Mouse (Mus musculus) MEL (cell line): ENCODE data around the gene Agap2.

Source experiments
- CTCF ChIP-seq, 3 experiments: IDR thresholded peaks in 2 of 3; conservative IDR thresholded peaks in 1 of 3; 2 replicates each; pipeline ENCODE4 v1.5.1; 2011 to 2012; ENCODE audit warnings: low read length in 3 of 3, low read depth in 2 of 3, mild to moderate bottlenecking in 2 of 3, improper control_type of control experiment in 1 of 3, inconsistent platforms in 1 of 3, mixed read lengths in 1 of 3, moderate library complexity in 1 of 3; ENCODE audit not compliant: control insufficient read depth in 1 of 3, insufficient read depth in 1 of 3, poor library complexity in 1 of 3, severe bottlenecking in 1 of 3
- ELF1 ChIP-seq: IDR thresholded peaks from 2 replicates; pipeline ENCODE4 v1.6.1; 2014; ENCODE audit warnings: low read depth, mild to moderate bottlenecking, inconsistent platforms, low read length, improper control_type of control experiment, moderate library complexity
- GATA1 ChIP-seq: IDR thresholded peaks from 2 replicates; pipeline ENCODE4 v1.6.1; 2011; ENCODE audit warnings: low read depth, low read length, improper control_type of control experiment
- POLR2A ChIP-seq, 2 experiments: IDR thresholded peaks; 2 replicates each; pipeline ENCODE4 v1.6.1; 2011 to 2012; ENCODE audit warnings: low read length in 2 of 2, mild to moderate bottlenecking in 2 of 2, control low read depth in 1 of 2, improper control_type of control experiment in 1 of 2, low read depth in 1 of 2, moderate library complexity in 1 of 2; ENCODE audit not compliant: control insufficient read depth in 1 of 2, insufficient read depth in 1 of 2, poor library complexity in 1 of 2
- RCOR1 ChIP-seq: IDR thresholded peaks from 2 replicates; pipeline ENCODE4 v1.6.1; 2012; ENCODE audit warnings: low read depth, mild to moderate bottlenecking, inconsistent platforms, low read length, improper control_type of control experiment
- ZKSCAN1 ChIP-seq: IDR thresholded peaks from 2 replicates; pipeline ENCODE4 v1.6.1; 2012; ENCODE audit warnings: low read depth, mild to moderate bottlenecking, inconsistent platforms, low read length, improper control_type of control experiment, moderate library complexity

GRCm38 (mm10) chr10:127059174-127059967 is 15.7 kb upstream of the Agap2 start:
- TF ChIP-seq CTCF (IDR thresholded peaks at IDR 0.05 in 2 of 3, conservative IDR thresholded peaks at IDR 0.05 in 1 of 3; ENCODE audit: control insufficient read depth in 1 of 3, insufficient read depth in 1 of 3, low read depth in 2 of 3, low read length in 3 of 3, poor library complexity in 1 of 3, severe bottlenecking in 1 of 3) = no peak
- no peak for TF ChIP-seq RCOR1
- no peak for TF ChIP-seq POLR2A (IDR thresholded peaks at IDR 0.05; ENCODE audit: control insufficient read depth in 1 of 2, insufficient read depth in 1 of 2, low read depth in 1 of 2, low read length in 2 of 2, poor library complexity in 1 of 2)
- no peak for TF ChIP-seq GATA1
- no peak for TF ChIP-seq ZKSCAN1
- no peak for TF ChIP-seq ELF1
